Mouse (Mus musculus): ENCODE results near the gene Atoh7.
"Not testable (repeated sequence)": the region's sequence is repeated elsewhere in the genome, so short reads cannot be mapped to it uniquely, and the experiment has no call there.

Atoh7 gene

GRCm38 (mm10) chr10:63099521-63099920 lies at the start of gene Atoh7:
Gene Atoh7, plus strand, starts transcription at chr10:63099651.
- DNase-seq (ENCODE audit: low spot score), result no peak

GRCm38 (mm10) chr10:63051267-63051666 lies 48.2 kb upstream of the Atoh7 start:
- DNase-seq (ENCODE audit: low spot score), result no peak

GRCm38 (mm10) chr10:63052011-63052410 lies 47.4 kb upstream of the Atoh7 start:
- no peak for DNase-seq (ENCODE audit: low spot score)

GRCm38 (mm10) chr10:63053007-63053406 lies 46.4 kb upstream of the Atoh7 start:
- peak; percentile 8 for DNase-seq (ENCODE audit: low spot score)

GRCm38 (mm10) chr10:63054071-63054470 lies 45.4 kb upstream of the Atoh7 start:
- not testable (repeated sequence) for DNase-seq (ENCODE audit: low spot score)

GRCm38 (mm10) chr10:63054586-63054985 lies 44.9 kb upstream of the Atoh7 start:
- no peak for DNase-seq (ENCODE audit: low spot score)

- no peak for DNase-seq (ENCODE audit: low spot score)
These were observed 42.3 kb upstream of the Atoh7 start for GRCm38 (mm10) chr10:63056966-63057750.

GRCm38 (mm10) chr10:63059862-63060261 lies 39.6 kb upstream of the Atoh7 start, which contains the start of gene Pbld1:
Gene Pbld1, plus strand, starts transcription at chr10:63060162.
- DNase-seq (ENCODE audit: low spot score), result no peak

- DNase-seq (ENCODE audit: low spot score), result peak; percentile 18
These were observed 39.0 kb upstream of the Atoh7 start for GRCm38 (mm10) chr10:63060406-63060805.

- no peak for DNase-seq (ENCODE audit: low spot score)
These were observed 38.2 kb upstream of the Atoh7 start for GRCm38 (mm10) chr10:63061266-63061665.

- DNase-seq (ENCODE audit: low spot score), result no peak
These were observed 36.8 kb upstream of the Atoh7 start for GRCm38 (mm10) chr10:63062696-63063095.

- DNase-seq (ENCODE audit: low spot score), result no peak
These were observed 36.1 kb upstream of the Atoh7 start for GRCm38 (mm10) chr10:63063365-63063764.

GRCm38 (mm10) chr10:63064516-63064915 lies 34.9 kb upstream of the Atoh7 start:
- DNase-seq (ENCODE audit: low spot score), result no peak

- DNase-seq (ENCODE audit: low spot score), result no peak
These were observed 33.9 kb upstream of the Atoh7 start for GRCm38 (mm10) chr10:63065561-63065960.

GRCm38 (mm10) chr10:63065988-63066387 lies 33.5 kb upstream of the Atoh7 start:
- DNase-seq (ENCODE audit: low spot score), result peak; percentile 67

- no peak for DNase-seq (ENCODE audit: low spot score)
These were observed 13.1 kb upstream of the Atoh7 start for GRCm38 (mm10) chr10:63086304-63086703.

- DNase-seq (ENCODE audit: low spot score), result no peak
These were observed 10.2 kb upstream of the Atoh7 start for GRCm38 (mm10) chr10:63089103-63089757.

GRCm38 (mm10) chr10:63089758-63090571 lies 9.5 kb upstream of the Atoh7 start:
- no peak for DNase-seq (ENCODE audit: low spot score)

GRCm38 (mm10) chr10:63091915-63092314 lies 7.5 kb upstream of the Atoh7 start:
- no peak for DNase-seq (ENCODE audit: low spot score)

- no peak for DNase-seq (ENCODE audit: low spot score)
These were observed 6.6 kb upstream of the Atoh7 start for GRCm38 (mm10) chr10:63092616-63093550.

- no peak for DNase-seq (ENCODE audit: low spot score)
These were observed 2.7 kb upstream of the Atoh7 start for GRCm38 (mm10) chr10:63096757-63097156.
